Mouse (Mus musculus) thymus, adult 2 months (tissue): Measurements from ENCODE around the gene Dapk2. TPM values are rescaled to one million over a fixed set of nuclear protein-coding genes. Genes with fewer than 3 reads are reported as not detected.

Experiments used
- DNase-seq: peaks from one replicate; pipeline ENCODE4 v3.0.0; 2021
- H3K27ac ChIP-seq: fragments of 200-500 bp; 2 replicates; pipeline ENCODE4 v1.5.1; 2012; ENCODE audit warnings: low read length, control low read depth; ENCODE audit not compliant: control insufficient read depth, insufficient read depth
- H3K27me3 ChIP-seq: fragments of 200-500 bp; 2 replicates; pipeline ENCODE4 v1.6.1; 2012; ENCODE audit warnings: mild to moderate bottlenecking, low read length, moderate library complexity, mixed read lengths; ENCODE audit not compliant: control insufficient read depth, insufficient read depth
- H3K36me3 ChIP-seq: fragments of 200-500 bp; 2 replicates; pipeline ENCODE4 v1.6.1; 2012; ENCODE audit warnings: mild to moderate bottlenecking, low read length, moderate library complexity; ENCODE audit not compliant: control insufficient read depth, insufficient read depth
- H3K4me1 ChIP-seq: fragments of 200-500 bp; replicated peaks from 2 replicates; pipeline ENCODE4 v1.6.1; 2012; ENCODE audit warnings: low read length; ENCODE audit not compliant: control insufficient read depth, insufficient read depth
- H3K4me3 ChIP-seq: fragments of 200-500 bp; 2 replicates; pipeline ENCODE4 v1.5.1; 2012; ENCODE audit warnings: mild to moderate bottlenecking, low read length, control low read depth, moderate library complexity; ENCODE audit not compliant: control insufficient read depth, insufficient read depth
- CTCF ChIP-seq: fragments of 200-500 bp; IDR thresholded peaks from 2 replicates; pipeline ENCODE4 v1.5.1; 2012; ENCODE audit warnings: mild to moderate bottlenecking, control low read depth, low read length, moderate library complexity, borderline replicate concordance; ENCODE audit not compliant: control insufficient read depth, poor library complexity, insufficient read depth; ENCODE audit errors: extremely low read depth
- POLR2A ChIP-seq: fragments of 200-500 bp; IDR thresholded peaks from 2 replicates; pipeline ENCODE4 v1.6.1; 2012; ENCODE audit warnings: mild to moderate bottlenecking, low read length, control low read depth, moderate library complexity; ENCODE audit not compliant: control insufficient read depth, poor library complexity, insufficient read depth; ENCODE audit errors: extremely low read depth
- WGBS: fragments of 180-500 bp; shearing (Covaris S2); methylation state at CpG from one replicate; pipeline ENCODE4 v1.1.7; 2018; 5-methylcytosine and 5-hydroxymethylcytosine counted together
- polyA plus RNA-seq: library from polyadenylated mRNA; depleted of rRNA; stranded (reverse); fragments of >200 nt; gene quantifications from 2 replicates; pipeline ENCODE4 v1.2.3, GENCODE M21; 2012

Gene Dapk2
- polyA plus RNA-seq, 1 experiment = 5.1 TPM

- no peak overlapping the region for H3K27ac ChIP-seq
- H3K4me1 ChIP-seq = no peaks in the 10 kb centered on the region; the same call in 1 of the 2 replicates
- no peaks in the 10 kb centered on the region for H3K36me3 ChIP-seq
- no peak for DNase-seq
- 92% methylated on average over 12 of the region's 12 CpGs for whole genome bisulfite sequencing
- no peaks in the 10 kb centered on the region for H3K27me3 ChIP-seq
- H3K4me3 ChIP-seq = no peak overlapping the region
- TF ChIP-seq CTCF = no peak
- no peak for TF ChIP-seq POLR2A
Measured at GRCm38 (mm10) chr9:66171275-66171921, 13.4 kb downstream of the Dapk2 start.

GRCm38 (mm10) chr9:66173316-66173855, 15.4 kb downstream of the Dapk2 start:
- TF ChIP-seq CTCF (no peak), POLR2A (no peak)
- no peak for DNase-seq
- 95% methylated on average over 5 of the region's 5 CpGs for WGBS
- no peak overlapping the region for H3K4me3 ChIP-seq
- H3K4me1 ChIP-seq = no peaks in the 10 kb centered on the region; the same call in 1 of the 2 replicates
- no peaks in the 10 kb centered on the region for H3K27me3 ChIP-seq
- no peaks in the 10 kb centered on the region for H3K36me3 ChIP-seq
- H3K27ac ChIP-seq = no peak overlapping the region

GRCm38 (mm10) chr9:66174985-66175384, 17.0 kb downstream of the Dapk2 start:
- H3K27me3 ChIP-seq = no peaks in the 10 kb centered on the region
- no peaks in the 10 kb centered on the region for H3K36me3 ChIP-seq
- DNase-seq = no peak
- no peak overlapping the region for H3K4me3 ChIP-seq
- H3K4me1 ChIP-seq = no peaks in the 10 kb centered on the region
- no peak overlapping the region for H3K27ac ChIP-seq
- TF ChIP-seq CTCF (no peak), POLR2A (no peak)
- 93% methylated on average over 3 of the region's 3 CpGs for WGBS

GRCm38 (mm10) chr9:66177975-66178374, 20.0 kb downstream of the Dapk2 start:
- no peaks in the 10 kb centered on the region for H3K4me1 ChIP-seq
- no peak overlapping the region for H3K4me3 ChIP-seq
- H3K27me3 ChIP-seq = no peaks in the 10 kb centered on the region
- no peak overlapping the region for H3K27ac ChIP-seq
- TF ChIP-seq POLR2A (no peak), CTCF (no peak)
- 95% methylated on average over 1 of the region's 1 CpGs for WGBS
- DNase-seq = no peak
- no peaks in the 10 kb centered on the region for H3K36me3 ChIP-seq

GRCm38 (mm10) chr9:66179795-66180194, 21.8 kb downstream of the Dapk2 start:
- DNase-seq = no peak
- 78% methylated on average over 6 of the region's 6 CpGs for WGBS
- no peak overlapping the region for H3K27ac ChIP-seq
- no peak overlapping the region for H3K4me3 ChIP-seq
- TF ChIP-seq CTCF (no peak), POLR2A (no peak)
- no peaks in the 10 kb centered on the region for H3K36me3 ChIP-seq
- no peaks in the 10 kb centered on the region for H3K4me1 ChIP-seq
- H3K27me3 ChIP-seq = no peaks in the 10 kb centered on the region

GRCm38 (mm10) chr9:66181126-66181825, 23.3 kb downstream of the Dapk2 start:
- no peak for DNase-seq
- TF ChIP-seq CTCF = no peak
- no peak for TF ChIP-seq POLR2A
- no peak overlapping the region for H3K27ac ChIP-seq
- H3K4me3 ChIP-seq = no peak overlapping the region
- no peaks in the 10 kb centered on the region for H3K36me3 ChIP-seq
- over 99% methylated on average over 4 of the region's 4 CpGs for WGBS
- no peaks in the 10 kb centered on the region for H3K4me1 ChIP-seq
- no peaks in the 10 kb centered on the region for H3K27me3 ChIP-seq
